Mouse (Mus musculus) thymus, adult 2 months (tissue): ENCODE data around the gene Fbxo6. TPM values are rescaled to one million over a fixed set of nuclear protein-coding genes. Genes with fewer than 3 reads are reported as not detected.
"Not testable (repeated sequence)": the region's sequence is repeated elsewhere in the genome, so short reads cannot be mapped to it uniquely, and the experiment has no call there.

Source experiments
- DNase-seq: peaks from one replicate; pipeline ENCODE4 v3.0.0; 2021
- H3K27ac ChIP-seq: fragments of 200-500 bp; 2 replicates; pipeline ENCODE4 v1.5.1; 2012; ENCODE audit warnings: low read length, control low read depth; ENCODE audit not compliant: control insufficient read depth, insufficient read depth
- H3K27me3 ChIP-seq: fragments of 200-500 bp; 2 replicates; pipeline ENCODE4 v1.6.1; 2012; ENCODE audit warnings: mild to moderate bottlenecking, low read length, moderate library complexity, mixed read lengths; ENCODE audit not compliant: control insufficient read depth, insufficient read depth
- H3K36me3 ChIP-seq: fragments of 200-500 bp; 2 replicates; pipeline ENCODE4 v1.6.1; 2012; ENCODE audit warnings: mild to moderate bottlenecking, low read length, moderate library complexity; ENCODE audit not compliant: control insufficient read depth, insufficient read depth
- H3K4me1 ChIP-seq: fragments of 200-500 bp; replicated peaks from 2 replicates; pipeline ENCODE4 v1.6.1; 2012; ENCODE audit warnings: low read length; ENCODE audit not compliant: control insufficient read depth, insufficient read depth
- H3K4me3 ChIP-seq: fragments of 200-500 bp; 2 replicates; pipeline ENCODE4 v1.5.1; 2012; ENCODE audit warnings: mild to moderate bottlenecking, low read length, control low read depth, moderate library complexity; ENCODE audit not compliant: control insufficient read depth, insufficient read depth
- CTCF ChIP-seq: fragments of 200-500 bp; IDR thresholded peaks from 2 replicates; pipeline ENCODE4 v1.5.1; 2012; ENCODE audit warnings: mild to moderate bottlenecking, control low read depth, low read length, moderate library complexity, borderline replicate concordance; ENCODE audit not compliant: control insufficient read depth, poor library complexity, insufficient read depth; ENCODE audit errors: extremely low read depth
- POLR2A ChIP-seq: fragments of 200-500 bp; IDR thresholded peaks from 2 replicates; pipeline ENCODE4 v1.6.1; 2012; ENCODE audit warnings: mild to moderate bottlenecking, low read length, control low read depth, moderate library complexity; ENCODE audit not compliant: control insufficient read depth, poor library complexity, insufficient read depth; ENCODE audit errors: extremely low read depth
- WGBS: fragments of 180-500 bp; shearing (Covaris S2); methylation state at CpG from one replicate; pipeline ENCODE4 v1.1.7; 2018; 5-methylcytosine and 5-hydroxymethylcytosine counted together
- polyA plus RNA-seq: library from polyadenylated mRNA; depleted of rRNA; stranded (reverse); fragments of >200 nt; gene quantifications from 2 replicates; pipeline ENCODE4 v1.2.3, GENCODE M21; 2012

The Fbxo6 gene
- polyA plus RNA-seq, 1 experiment, result 50.9 TPM

DNA sequence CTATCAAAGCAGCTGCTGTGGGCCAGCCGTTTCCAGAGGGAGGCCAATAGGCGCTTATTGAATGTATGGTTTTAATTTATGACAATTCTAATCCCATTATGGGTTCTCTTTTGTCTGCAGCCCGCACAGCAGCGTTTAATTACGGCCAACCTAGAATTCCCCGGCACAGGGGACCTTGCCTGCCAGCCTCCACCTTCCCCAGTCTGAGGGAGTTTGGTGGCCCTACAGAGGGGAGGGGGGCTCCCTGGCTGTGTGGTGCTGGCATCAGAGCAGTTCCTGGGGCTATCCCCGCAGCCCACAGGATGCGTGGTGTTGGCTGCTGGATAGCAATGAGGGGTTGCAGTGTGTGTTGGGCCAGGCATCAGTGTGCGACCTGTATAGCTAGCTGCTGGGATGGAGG, 32.6 kb upstream of the Fbxo6 start:
- TF ChIP-seq POLR2A (no peak), CTCF (no peak)
- Histone ChIP-seq H3K4me1 (no peaks in the 10 kb centered on the region), H3K27ac (no peak overlapping the region), H3K4me3 (no peak overlapping the region), H3K27me3 (no peaks in the 10 kb centered on the region), H3K36me3 (no peaks in the 10 kb centered on the region)
- WGBS, result 82% methylated on average over 9 of the region's 9 CpGs
- no peak for DNase-seq

DNA sequence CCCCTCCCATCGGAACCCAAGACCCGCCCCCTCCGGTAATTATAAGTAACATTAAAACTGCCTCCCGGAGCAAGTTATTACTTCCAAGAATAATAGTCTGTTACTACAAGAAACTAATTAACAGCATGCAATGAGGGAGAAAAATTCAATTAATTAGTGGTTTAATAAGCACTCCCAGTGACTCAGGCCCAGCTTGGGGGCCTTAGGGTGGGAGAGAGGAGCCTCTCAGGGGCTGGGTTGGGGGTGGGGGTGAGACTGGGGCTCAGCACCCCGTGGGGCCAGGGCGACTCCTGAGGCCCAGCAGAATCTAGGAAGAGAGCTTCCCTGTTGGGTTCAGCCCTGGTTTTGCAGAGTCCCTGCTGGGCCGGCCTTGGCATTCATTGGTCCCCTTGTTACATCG, 30.4 kb upstream of the Fbxo6 start:
- no peak overlapping the region for H3K4me3 ChIP-seq
- WGBS, result 50% methylated on average over 8 of the region's 8 CpGs
- H3K27me3 ChIP-seq, result no peaks in the 10 kb centered on the region
- TF ChIP-seq POLR2A (no peak), CTCF (no peak)
- no peak overlapping the region for H3K27ac ChIP-seq
- H3K4me1 ChIP-seq, result no peaks in the 10 kb centered on the region
- H3K36me3 ChIP-seq, result no peaks in the 10 kb centered on the region
- no peak for DNase-seq

DNA sequence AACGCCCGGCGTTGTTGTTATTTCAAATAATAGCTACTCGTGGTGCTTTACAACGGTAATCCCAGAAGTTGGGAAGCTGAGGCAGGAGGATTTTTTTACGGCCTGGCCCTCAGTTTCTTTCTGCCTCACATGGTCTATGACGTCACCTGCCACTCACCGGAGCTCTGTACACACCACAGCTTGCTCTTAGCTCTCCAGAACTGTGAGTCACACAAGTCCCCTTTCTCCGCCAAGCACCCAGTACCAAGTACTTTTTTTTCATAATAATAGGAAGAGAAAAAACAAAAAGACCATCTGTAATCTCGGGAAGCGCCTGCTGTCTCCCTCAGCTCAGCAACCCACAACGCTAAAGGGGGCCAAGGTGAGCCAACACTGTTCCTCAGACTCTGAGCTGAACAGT, 29.5 kb upstream of the Fbxo6 start:
- Histone ChIP-seq H3K4me3 (no peak overlapping the region), H3K36me3 (no peaks in the 10 kb centered on the region), H3K27me3 (no peaks in the 10 kb centered on the region), H3K27ac (no peak overlapping the region), H3K4me1 (no peaks in the 10 kb centered on the region)
- WGBS, result 90% methylated on average over 12 of the region's 12 CpGs
- no peak for DNase-seq
- TF ChIP-seq POLR2A (no peak), CTCF (no peak)

DNA sequence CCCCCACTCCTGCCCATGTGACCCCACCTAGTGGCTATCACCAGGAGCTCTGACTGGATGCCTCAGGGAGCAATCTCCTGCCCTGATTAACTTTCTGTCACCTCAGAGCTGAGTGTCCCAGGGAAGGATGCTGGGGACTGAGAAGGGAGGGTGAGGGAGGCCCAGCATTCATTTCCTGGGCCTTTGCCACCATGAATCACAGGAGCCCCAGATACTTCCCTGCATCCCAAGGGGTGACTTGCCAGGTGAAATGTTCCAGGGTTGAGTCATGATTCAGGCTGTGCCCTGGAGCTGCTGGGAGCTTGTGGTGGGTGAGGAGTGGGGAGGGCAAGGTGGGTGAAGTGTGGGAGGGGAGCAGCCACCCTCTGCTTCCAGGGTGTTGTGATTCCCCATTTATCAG, 25.8 kb upstream of the Fbxo6 start:
- Histone ChIP-seq H3K4me3 (no peak overlapping the region), H3K27ac (no peak overlapping the region), H3K4me1 (no peaks in the 10 kb centered on the region), H3K36me3 (no peaks in the 10 kb centered on the region), H3K27me3 (peaks cover 14% of the 10 kb centered on the region)
- DNase-seq, result no peak
- no peak for TF ChIP-seq POLR2A
- TF ChIP-seq CTCF, result no peak

DNA sequence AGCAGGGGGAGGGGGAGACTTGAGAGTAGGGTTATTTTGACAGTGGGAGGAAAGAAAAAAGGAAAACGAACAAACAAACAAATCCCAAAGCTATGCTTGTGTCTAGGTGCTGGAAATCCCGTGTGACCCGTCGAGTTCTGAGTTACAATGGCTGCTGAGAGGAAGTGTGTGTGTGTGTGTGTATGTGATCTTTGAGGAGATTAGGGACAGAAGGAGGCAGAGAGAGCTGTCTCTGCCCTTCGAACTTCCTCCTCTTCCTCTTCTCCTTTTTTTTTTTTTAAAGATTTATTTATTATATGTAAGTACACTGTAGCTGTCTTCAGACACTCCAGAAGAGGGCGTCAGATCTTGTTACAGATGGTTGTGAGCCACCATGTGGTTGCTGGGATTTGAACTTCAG, 24.7 kb upstream of the Fbxo6 start:
- not testable (repeated sequence) for DNase-seq, H3K4me3 ChIP-seq, H3K4me1 ChIP-seq, H3K36me3 ChIP-seq, H3K27ac ChIP-seq
- 10% methylated on average over 6 of the region's 6 CpGs for WGBS
- H3K27me3 ChIP-seq, result peaks cover 15% of the 10 kb centered on the region

DNA sequence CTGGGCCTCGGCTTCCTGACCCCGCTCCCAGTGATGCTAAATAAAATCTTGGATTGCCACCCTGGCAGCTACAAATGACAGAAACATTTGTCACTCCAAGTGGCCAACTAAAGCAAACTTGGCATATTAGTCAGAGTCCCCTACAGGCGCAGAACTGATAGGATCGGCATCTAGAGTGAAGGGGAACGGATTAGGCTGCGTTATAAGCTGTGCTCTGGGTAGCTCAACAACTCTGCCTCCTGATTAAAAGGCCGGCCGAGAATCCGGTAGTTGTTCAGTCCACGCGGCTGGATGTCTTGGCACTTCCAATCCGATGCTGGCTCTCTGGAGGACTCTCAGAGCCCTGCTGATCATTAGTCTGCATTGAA, 22.5 kb upstream of the Fbxo6 start:
- H3K4me1 ChIP-seq, result no peaks in the 10 kb centered on the region
- H3K36me3 ChIP-seq, result no peaks in the 10 kb centered on the region
- no peak for TF ChIP-seq CTCF
- no peak for TF ChIP-seq POLR2A
- no peak overlapping the region for H3K4me3 ChIP-seq
- DNase-seq, result no peak
- peaks cover 15% of the 10 kb centered on the region for H3K27me3 ChIP-seq
- WGBS, result 39% methylated on average over 12 of the region's 12 CpGs
- H3K27ac ChIP-seq, result no peak overlapping the region

DNA sequence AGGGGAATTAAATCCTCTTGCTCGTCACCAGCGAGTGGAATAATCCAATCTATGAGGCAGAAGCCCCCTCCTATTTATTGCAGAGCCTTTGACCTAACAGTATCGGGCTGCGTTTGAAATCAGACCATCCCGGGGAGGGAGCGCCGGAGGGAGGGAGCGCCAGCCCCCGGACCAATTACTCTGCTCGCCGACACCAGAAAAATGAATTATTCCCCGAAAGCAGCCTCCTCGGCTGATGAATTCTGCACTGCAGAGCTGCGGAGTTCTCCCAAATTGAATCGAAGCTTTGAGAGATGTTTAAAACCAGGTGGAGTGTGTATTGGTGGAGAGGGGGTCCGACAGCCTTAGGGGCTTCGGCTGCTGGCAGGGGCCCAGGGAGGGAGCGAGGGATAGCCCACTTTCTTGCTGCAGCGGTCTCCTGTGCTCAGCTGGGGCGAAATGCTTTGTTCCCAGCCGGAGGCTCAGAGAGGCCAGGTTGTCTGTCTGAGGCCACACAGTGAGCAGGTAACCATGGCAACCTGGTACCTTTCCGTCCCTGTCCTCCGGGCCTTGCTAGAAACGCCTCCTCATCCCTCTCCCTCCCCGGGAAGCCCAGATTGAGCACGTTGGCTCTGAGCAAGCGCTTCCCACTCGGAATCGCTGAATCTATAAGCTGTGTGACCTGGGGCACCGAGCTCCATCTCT, 22.0 kb upstream of the Fbxo6 start:
- Histone ChIP-seq H3K27ac (no peak overlapping the region), H3K4me3 (no peak overlapping the region), H3K4me1 (no peaks in the 10 kb centered on the region), H3K36me3 (no peaks in the 10 kb centered on the region), H3K27me3 (peaks cover 15% of the 10 kb centered on the region)
- TF ChIP-seq POLR2A (no peak), CTCF (no peak)
- 13% methylated on average over 30 of the region's 30 CpGs for WGBS
- no peak for DNase-seq
